Mouse (Mus musculus) intestine, embryonic 16.5 days (tissue): ENCODE measurements around the gene Macrod1. TPM values are rescaled to one million over a fixed set of nuclear protein-coding genes. Genes with fewer than 3 reads are reported as not detected.
A peak's percentile ranks its signal among the peaks of the same experiment; 100 is the strongest.

Source experiments
- ATAC-seq: fragments of 200-750 bp; cut with Nextera tagmentation; 2 replicates; pipeline ENCODE4 v1.8.0; 2017; ENCODE audit warnings: moderate TSS enrichment, moderate library complexity
- H3K27ac ChIP-seq: fragments of 300-500 bp; sonication (generic); 2 replicates; pipeline ENCODE4 v1.5.1; 2014; ENCODE audit warnings: mild to moderate bottlenecking, low read length
- H3K27me3 ChIP-seq: fragments of 300-500 bp; sonication (generic); replicated peaks from 2 replicates; pipeline ENCODE4 v1.6.1; 2014; ENCODE audit warnings: low read length, control low read depth, mixed read lengths; ENCODE audit not compliant: control insufficient read depth, insufficient read depth
- H3K36me3 ChIP-seq: fragments of 300-500 bp; sonication (generic); 2 replicates; pipeline ENCODE4 v1.6.1; 2014; ENCODE audit warnings: low read length, control low read depth; ENCODE audit not compliant: control insufficient read depth, insufficient read depth
- H3K4me1 ChIP-seq: fragments of 300-500 bp; sonication (generic); 2 replicates; pipeline ENCODE4 v1.6.1; 2014; ENCODE audit warnings: low read length, control low read depth, mixed read lengths; ENCODE audit not compliant: control insufficient read depth, insufficient read depth
- H3K4me2 ChIP-seq: fragments of 300-500 bp; sonication (generic); 2 replicates; pipeline ENCODE4 v1.6.1; 2014; ENCODE audit warnings: low read depth, low read length, control low read depth
- H3K4me3 ChIP-seq: fragments of 300-500 bp; sonication (generic); 2 replicates; pipeline ENCODE4 v1.5.1; 2014; ENCODE audit warnings: mild to moderate bottlenecking, low read length
- H3K9ac ChIP-seq: fragments of 300-500 bp; sonication (generic); 2 replicates; pipeline ENCODE4 v1.6.1; 2014; ENCODE audit warnings: low read depth, low read length
- H3K9me3 ChIP-seq: fragments of 300-500 bp; sonication (generic); 2 replicates; pipeline ENCODE4 v1.6.1; 2016; ENCODE audit warnings: low read length, control low read depth; ENCODE audit not compliant: control insufficient read depth
- WGBS: fragments of 180-500 bp; shearing (Covaris S2); extraction: QIAGEN DNeasy Blood & Tissue Kit; methylation state at CpG from one replicate; pipeline ENCODE4 v1.1.7; 2014; 5-methylcytosine and 5-hydroxymethylcytosine counted together
- polyA plus RNA-seq: library from polyadenylated mRNA; unstranded; fragments of >200 nt; fragmentation: Nextera tagmentation; extraction: Ambion mirVana; gene quantifications from 2 replicates; pipeline ENCODE4 v1.2.1, GENCODE M21; 2015

Gene Macrod1
- polyA plus RNA-seq, 1 experiment from 2014 or later, result 11.6 TPM

- Histone ChIP-seq H3K9me3 (no peaks in the 10 kb centered on the region), H3K4me2 (peak overlapping the region; percentile 100), H3K4me3 (peak overlapping the region; percentile 66), H3K27me3 (peaks cover 40% of the 10 kb centered on the region), H3K9ac (peak overlapping the region; percentile 74), H3K4me1 (peaks cover 19% of the 10 kb centered on the region), H3K36me3 (no peaks in the 10 kb centered on the region), H3K27ac (no peak overlapping the region)
- peak; percentile 47 for ATAC-seq
- under 1% methylated on average over 50 of the region's 105 CpGs for WGBS
Measured at GRCm38 (mm10) chr19:7165509-7166199, 109.0 kb downstream of the Macrod1 start.

DNA sequence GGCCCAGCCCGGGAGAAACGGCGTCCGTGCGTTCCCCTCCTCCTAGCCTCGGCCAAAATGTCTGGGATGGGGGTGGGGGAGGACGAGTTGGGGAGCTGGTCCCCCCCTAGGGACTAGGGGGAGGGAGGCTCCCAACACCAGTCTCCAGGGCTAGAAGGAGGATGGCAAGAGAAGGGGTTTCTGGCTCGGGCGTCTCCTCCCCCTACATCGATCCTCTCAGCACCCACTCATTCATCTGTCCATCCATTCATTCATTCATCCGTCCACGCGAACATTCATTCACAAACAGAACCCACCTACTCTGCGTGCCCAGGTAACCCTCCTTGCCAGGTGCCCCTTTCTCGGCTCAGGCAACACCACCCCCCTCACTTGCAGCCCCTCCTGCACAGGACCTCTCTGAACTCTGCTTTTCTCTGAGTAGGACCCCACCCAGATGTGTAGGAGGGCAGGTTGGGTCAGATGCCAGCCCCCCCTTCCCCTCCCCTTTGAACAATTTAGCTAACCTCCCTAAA, 109.6 kb downstream of the Macrod1 start:
- no peak overlapping the region for H3K27ac ChIP-seq
- WGBS, result 7% methylated on average over 9 of the region's 15 CpGs
- peak overlapping the region; percentile 74 for H3K9ac ChIP-seq
- peak overlapping the region; percentile 100 for H3K4me2 ChIP-seq
- H3K4me1 ChIP-seq, result peaks cover 24% of the 10 kb centered on the region
- ATAC-seq, result no peak
- H3K36me3 ChIP-seq, result no peaks in the 10 kb centered on the region
- no peaks in the 10 kb centered on the region for H3K9me3 ChIP-seq
- peaks cover 40% of the 10 kb centered on the region for H3K27me3 ChIP-seq
- peak overlapping the region; percentile 66 for H3K4me3 ChIP-seq

DNA sequence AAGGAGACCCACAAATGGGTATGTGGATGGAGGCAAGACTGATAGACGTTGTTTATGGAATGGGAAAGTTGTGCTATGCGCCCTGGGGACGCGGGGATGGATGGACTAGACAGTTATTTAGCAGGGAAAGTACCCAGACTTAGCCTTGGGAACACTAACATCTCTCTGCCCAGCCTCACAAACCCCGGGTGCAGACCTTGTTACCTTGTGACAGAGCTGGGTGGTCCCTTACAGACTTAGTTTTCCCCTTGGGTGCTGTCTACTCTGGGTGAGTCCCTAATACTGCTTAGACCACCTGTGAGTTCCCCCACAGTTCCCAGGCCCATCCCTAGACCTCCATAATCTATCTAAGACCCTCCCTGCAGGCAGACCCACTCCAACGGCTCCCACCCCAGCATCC, 110.2 kb downstream of the Macrod1 start:
- H3K36me3 ChIP-seq, result no peaks in the 10 kb centered on the region
- WGBS, result 18% methylated on average over 6 of the region's 6 CpGs
- H3K27me3 ChIP-seq, result peaks cover 40% of the 10 kb centered on the region
- H3K9me3 ChIP-seq, result no peaks in the 10 kb centered on the region
- peaks cover 29% of the 10 kb centered on the region for H3K4me1 ChIP-seq
- ATAC-seq, result no peak
- H3K4me3 ChIP-seq, result no peak overlapping the region
- no peak overlapping the region for H3K27ac ChIP-seq
- H3K4me2 ChIP-seq, result no peak overlapping the region
- no peak overlapping the region for H3K9ac ChIP-seq

- no peak overlapping the region for H3K9ac ChIP-seq
- H3K4me3 ChIP-seq, result no peak overlapping the region
- ATAC-seq, result no peak
- WGBS, result 61% methylated on average over 2 of the region's 2 CpGs
- H3K9me3 ChIP-seq, result no peaks in the 10 kb centered on the region
- H3K4me2 ChIP-seq, result no peak overlapping the region
- peaks cover 37% of the 10 kb centered on the region for H3K4me1 ChIP-seq
- no peak overlapping the region for H3K27ac ChIP-seq
- no peaks in the 10 kb centered on the region for H3K36me3 ChIP-seq
- H3K27me3 ChIP-seq, result peaks cover 40% of the 10 kb centered on the region
Measured at GRCm38 (mm10) chr19:7168423-7168822, 111.8 kb downstream of the Macrod1 start.

GRCm38 (mm10) chr19:7170916-7171315, 114.3 kb downstream of the Macrod1 start:
- Histone ChIP-seq H3K27me3 (peaks cover 21% of the 10 kb centered on the region), H3K4me2 (no peak overlapping the region), H3K9me3 (no peaks in the 10 kb centered on the region), H3K9ac (no peak overlapping the region), H3K27ac (no peak overlapping the region), H3K4me1 (peaks cover 26% of the 10 kb centered on the region), H3K36me3 (no peaks in the 10 kb centered on the region), H3K4me3 (no peak overlapping the region)
- peak; percentile 45 for ATAC-seq
- WGBS, result 64% methylated on average over 6 of the region's 6 CpGs

- no peak overlapping the region for H3K9ac ChIP-seq
- 18% methylated on average over 8 of the region's 8 CpGs for WGBS
- H3K4me2 ChIP-seq, result no peak overlapping the region
- H3K27me3 ChIP-seq, result peaks cover 17% of the 10 kb centered on the region
- peaks cover 27% of the 10 kb centered on the region for H3K4me1 ChIP-seq
- no peaks in the 10 kb centered on the region for H3K9me3 ChIP-seq
- no peaks in the 10 kb centered on the region for H3K36me3 ChIP-seq
- no peak overlapping the region for H3K27ac ChIP-seq
- H3K4me3 ChIP-seq, result no peak overlapping the region
- 0 out of 2 replicates have a peak, but pooled peaks have one; percentile 22 for ATAC-seq
Measured at GRCm38 (mm10) chr19:7171447-7171846, 114.8 kb downstream of the Macrod1 start.

DNA sequence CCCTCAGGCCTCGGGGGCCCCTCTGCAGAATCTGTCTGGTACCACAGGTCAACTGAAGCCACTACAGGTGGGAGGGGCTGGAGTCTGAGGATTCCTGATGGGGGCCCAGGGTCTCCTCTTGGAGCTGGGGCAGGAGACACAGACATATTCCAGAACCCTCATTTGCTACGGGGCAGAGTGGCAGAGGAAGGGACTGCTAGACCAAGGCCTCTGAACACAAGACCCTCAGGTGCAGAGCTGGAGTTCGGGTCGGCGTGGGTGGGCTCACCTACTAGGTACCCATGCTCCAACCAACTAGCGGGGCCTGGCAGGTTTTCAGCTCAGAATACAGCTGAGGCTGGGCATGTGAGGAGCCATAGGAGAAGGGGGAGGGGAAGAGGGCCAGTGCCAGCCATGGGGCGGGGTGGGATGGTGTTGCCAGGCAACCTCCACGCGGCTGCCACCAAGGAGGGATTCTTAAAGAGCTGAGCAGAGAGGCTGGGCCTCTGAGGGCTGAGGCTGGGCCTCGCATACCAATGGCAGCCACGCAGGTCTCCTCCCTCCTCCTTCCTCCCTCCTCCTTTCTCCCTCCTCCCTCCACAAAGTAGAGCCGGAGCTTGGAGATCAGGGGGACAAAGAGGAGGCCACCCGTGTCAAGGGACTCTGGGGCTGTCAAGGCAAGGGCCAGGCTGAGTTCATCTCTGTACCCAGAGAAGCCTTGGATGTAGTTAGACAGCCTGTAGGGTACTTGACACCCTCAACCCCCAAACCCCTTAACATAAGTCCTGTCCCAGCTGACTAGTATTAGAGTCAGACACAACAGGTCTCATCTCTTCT, 115.6 kb downstream of the Macrod1 start:
- Histone ChIP-seq H3K27me3 (peaks cover 8% of the 10 kb centered on the region), H3K4me1 (peaks cover 27% of the 10 kb centered on the region), H3K9me3 (no peaks in the 10 kb centered on the region), H3K9ac (no peak overlapping the region), H3K4me3 (no peak overlapping the region), H3K27ac (no peak overlapping the region), H3K4me2 (no peak overlapping the region), H3K36me3 (no peaks in the 10 kb centered on the region)
- peak; percentile 76 for ATAC-seq
- 22% methylated on average over 13 of the region's 13 CpGs for WGBS

DNA sequence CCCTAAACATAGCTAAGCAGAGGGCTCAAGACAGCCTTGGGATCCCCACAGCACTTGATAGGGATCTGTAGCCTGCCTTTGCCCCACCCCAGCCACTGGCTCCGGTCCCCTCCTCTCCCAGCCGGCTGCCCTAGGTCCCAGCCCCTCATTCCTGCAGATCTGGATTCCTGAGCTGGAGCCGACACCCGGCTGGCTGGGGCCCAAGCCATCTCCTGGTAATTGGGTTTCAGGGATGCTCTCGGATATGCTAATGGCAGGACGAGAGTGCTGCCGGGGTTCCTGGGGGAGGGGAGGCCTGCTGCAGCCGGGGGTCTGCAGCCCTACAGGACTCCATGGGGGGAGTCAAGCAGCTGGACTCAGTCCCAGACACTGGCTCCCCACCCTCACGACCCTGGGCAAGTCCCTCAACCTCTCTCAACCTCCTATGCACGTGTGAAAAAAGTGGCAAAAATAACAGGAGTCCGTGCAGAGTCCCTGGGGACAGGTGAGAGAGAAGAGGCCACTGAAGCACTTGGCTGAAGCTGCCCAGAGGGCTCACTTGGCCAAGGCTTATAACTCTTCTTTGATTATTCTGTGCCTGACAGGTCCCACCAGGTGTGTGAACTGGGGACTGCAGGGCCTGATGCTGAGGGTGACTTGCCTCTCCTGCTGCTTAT, 119.6 kb downstream of the Macrod1 start:
- ATAC-seq, result no peak
- no peak overlapping the region for H3K27ac ChIP-seq
- 23% methylated on average over 11 of the region's 11 CpGs for WGBS
- no peak overlapping the region for H3K4me3 ChIP-seq
- no peaks in the 10 kb centered on the region for H3K36me3 ChIP-seq
- H3K4me2 ChIP-seq, result no peak overlapping the region
- peaks cover 30% of the 10 kb centered on the region for H3K4me1 ChIP-seq
- no peaks in the 10 kb centered on the region for H3K27me3 ChIP-seq
- H3K9ac ChIP-seq, result no peak overlapping the region
- H3K9me3 ChIP-seq, result no peaks in the 10 kb centered on the region
